Comparison of ENCODE assay signal across 8 mouse cellular contexts in the genomic region with DNA sequence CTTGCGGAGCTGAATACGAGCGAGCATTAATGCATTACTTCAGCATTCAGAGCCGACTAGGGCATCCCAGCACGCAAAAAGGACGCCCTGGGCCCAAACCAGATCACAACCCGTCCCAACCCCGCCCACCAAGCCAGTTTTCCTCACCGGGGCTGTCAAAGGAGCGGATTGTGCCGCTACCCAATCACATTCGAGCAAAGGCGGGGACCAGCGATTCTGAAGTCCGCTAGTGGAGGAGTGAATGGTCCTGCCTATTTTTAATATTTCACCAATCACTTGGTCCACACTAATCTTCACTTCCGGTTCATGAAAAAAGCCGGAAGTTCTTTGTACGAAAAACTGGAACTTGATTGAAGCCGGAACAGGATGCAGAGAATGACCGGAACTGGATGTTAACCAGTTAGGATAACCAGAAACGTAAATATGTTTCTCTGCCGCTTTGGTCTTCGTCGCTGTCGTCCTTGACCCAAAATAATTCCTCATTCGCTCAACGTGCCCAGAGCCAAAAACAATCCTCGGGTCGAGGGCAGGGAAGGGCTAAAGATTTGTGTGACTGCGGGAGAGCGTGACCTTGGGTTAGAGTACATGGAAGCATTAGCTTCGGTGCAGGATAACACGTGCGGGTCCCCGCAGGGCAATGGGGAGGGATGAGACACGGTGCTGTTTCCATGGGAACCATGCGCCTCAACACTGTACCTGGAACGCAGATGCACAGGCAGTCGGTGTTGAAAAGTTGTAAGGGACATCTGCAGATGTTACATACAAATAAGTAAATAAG. TPM values are rescaled to one million over a fixed set of nuclear protein-coding genes. Genes with fewer than 3 reads are reported as not detected.
DNase-seq lines count a peak whose midpoint lies in the region; ATAC-seq and TF ChIP-seq lines count a peak whose summit lies in the region.

Gene BC025920, plus strand, starts transcription at position 297 of the 778 bp plus-strand sequence.

- H3K27ac ChIP-seq in forebrain, embryonic 12.5 days = peak within 1 kb of the TSS; percentile 93
- H3K27ac ChIP-seq in heart, postnatal 0 days (ENCODE audit: low read depth) = peak within 1 kb of the TSS; percentile 95
- peak within 1 kb of the TSS; percentile 93 for H3K27ac ChIP-seq in liver, embryonic 16.5 days (ENCODE audit: low read length)
- peak within 1 kb of the TSS; percentile 91 for H3K27ac ChIP-seq in neural tube, embryonic 13.5 days (replicated peaks)
- H3K27ac ChIP-seq in testis, adult 2 months (ENCODE audit: control insufficient read depth, insufficient read depth, low read depth, low read length) = peak within 1 kb of the TSS; percentile 98

- WGBS in forebrain, embryonic 12.5 days = 1% methylated on average over 39 of the region's 39 CpGs
- 1% methylated on average over 39 of the region's 39 CpGs for WGBS in heart, postnatal 0 days
- WGBS in liver, embryonic 16.5 days (ENCODE audit: insufficient replicate concordance) = 2% methylated on average over 39 of the region's 39 CpGs
- under 1% methylated on average over 39 of the region's 39 CpGs for WGBS in neural tube, embryonic 13.5 days

- TF ChIP-seq EP300 in heart, postnatal 0 days (IDR thresholded peaks at IDR 0.05; ENCODE audit: low read depth) = peak; percentile 59; the same call in 1 of the 2 replicates

- H3K4me1 ChIP-seq in E14TG2a.4 (replicated peaks; ENCODE audit: low read depth, low read length) = peaks cover 46% of the 10 kb centered on the region
- peaks cover 30% of the 10 kb centered on the region for H3K4me1 ChIP-seq in forebrain, embryonic 12.5 days
- H3K4me1 ChIP-seq in heart, postnatal 0 days (ENCODE audit: control insufficient read depth, insufficient read depth) = peaks cover 10% of the 10 kb centered on the region; the same call in 1 of the 2 replicates
- peaks cover 37% of the 10 kb centered on the region for H3K4me1 ChIP-seq in liver, embryonic 16.5 days (ENCODE audit: control insufficient read depth, low read depth, low read length)
- peaks cover 40% of the 10 kb centered on the region for H3K4me1 ChIP-seq in neural tube, embryonic 13.5 days (replicated peaks)
- peaks cover 16% of the 10 kb centered on the region for H3K4me1 ChIP-seq in testis, adult 2 months (ENCODE audit: control insufficient read depth, insufficient read depth, low read length)

- peak within 1 kb of the TSS; percentile 76 for H3K4me2 ChIP-seq in forebrain, embryonic 12.5 days
- H3K4me2 ChIP-seq in heart, postnatal 0 days (ENCODE audit: low read depth, low read length) = peak within 1 kb of the TSS; percentile 78
- peak within 1 kb of the TSS; percentile 86 for H3K4me2 ChIP-seq in liver, embryonic 16.5 days (ENCODE audit: low read depth, low read length)
- peak within 1 kb of the TSS; percentile 76 for H3K4me2 ChIP-seq in neural tube, embryonic 13.5 days

- no peak for TF ChIP-seq CTCF in E14TG2a.4 (conservative IDR thresholded peaks at IDR 0.05; ENCODE audit: low read length)
- TF ChIP-seq CTCF in heart, postnatal 0 days (IDR thresholded peaks at IDR 0.05; ENCODE audit: low read depth) = no peak
- TF ChIP-seq CTCF in testis, adult 2 months (IDR thresholded peaks at IDR 0.05; ENCODE audit: control insufficient read depth, insufficient read depth, insufficient replicate concordance, low read depth, low read length) = no peak

- H3K4me3 ChIP-seq in E14TG2a.4 (replicated peaks; ENCODE audit: low read length) = peak within 1 kb of the TSS; percentile 83
- H3K4me3 ChIP-seq in forebrain, embryonic 12.5 days (replicated peaks) = peak within 1 kb of the TSS; percentile 51
- H3K4me3 ChIP-seq in heart, postnatal 0 days (ENCODE audit: low read depth, low read length) = peak within 1 kb of the TSS; percentile 51
- H3K4me3 ChIP-seq in liver, embryonic 16.5 days (ENCODE audit: low read depth, low read length) = peak within 1 kb of the TSS; percentile 78
- peak within 1 kb of the TSS; percentile 51 for H3K4me3 ChIP-seq in neural tube, embryonic 13.5 days
- H3K4me3 ChIP-seq in testis, adult 2 months (ENCODE audit: control insufficient read depth, low read depth, low read length) = peak within 1 kb of the TSS; percentile 98

- peak; percentile 96 for DNase-seq in c-Kit-positive CD71-positive TER-119-positive erythroid progenitor cells, embryonic 14.5 days (ENCODE audit: low spot score)
- DNase-seq in heart, postnatal 0 days (ENCODE audit: low spot score) = peak; percentile 99
- peak; percentile 95 to 98 for DNase-seq in kidney, postnatal 4 days

- peak; percentile 88 for ATAC-seq in forebrain, embryonic 12.5 days (ENCODE audit: low FRiP score)
- ATAC-seq in heart, postnatal 0 days (ENCODE audit: insufficient read depth, low read depth) = peak; percentile 89
- peak; percentile 93 for ATAC-seq in liver, embryonic 16.5 days (ENCODE audit: low read depth)
- peak; percentile 85 for ATAC-seq in neural tube, embryonic 13.5 days (ENCODE audit: low read depth)

- TF ChIP-seq POLR2A in testis, adult 2 months (IDR thresholded peaks at IDR 0.05; ENCODE audit: control insufficient read depth, low read depth, low read length) = peak; percentile 58

- H3K9me3 ChIP-seq in E14TG2a.4 (ENCODE audit: low read length) = peaks cover 26% of the 10 kb centered on the region
- no peaks in the 10 kb centered on the region for H3K9me3 ChIP-seq in forebrain, embryonic 12.5 days
- no peaks in the 10 kb centered on the region for H3K9me3 ChIP-seq in heart, postnatal 0 days (replicated peaks; ENCODE audit: control insufficient read depth, low read length)
- no peaks in the 10 kb centered on the region for H3K9me3 ChIP-seq in liver, embryonic 16.5 days (replicated peaks; ENCODE audit: control insufficient read depth, low read length)
- H3K9me3 ChIP-seq in neural tube, embryonic 13.5 days = no peaks in the 10 kb centered on the region

- peaks cover 6% of the 10 kb centered on the region; the same call in 1 of the 2 replicates for H3K27me3 ChIP-seq in E14TG2a.4 (ENCODE audit: insufficient read depth, low read length)
- peaks cover 16% of the 10 kb centered on the region for H3K27me3 ChIP-seq in forebrain, embryonic 12.5 days
- no peaks in the 10 kb centered on the region for H3K27me3 ChIP-seq in heart, postnatal 0 days (ENCODE audit: control insufficient read depth, insufficient read depth, low read length)
- H3K27me3 ChIP-seq in liver, embryonic 16.5 days (ENCODE audit: control insufficient read depth, insufficient read depth, low read depth, low read length) = no peaks in the 10 kb centered on the region
- peaks cover 6% of the 10 kb centered on the region; the same call in 1 of the 2 replicates for H3K27me3 ChIP-seq in neural tube, embryonic 13.5 days
- no peaks in the 10 kb centered on the region for H3K27me3 ChIP-seq in testis, adult 2 months (ENCODE audit: control insufficient read depth, insufficient read depth, low read length)

- peaks cover 28% of the 10 kb centered on the region for H3K36me3 ChIP-seq in E14TG2a.4 (ENCODE audit: insufficient read depth, low read length)
- H3K36me3 ChIP-seq in forebrain, embryonic 12.5 days (replicated peaks) = peaks cover 9% of the 10 kb centered on the region
- H3K36me3 ChIP-seq in heart, postnatal 0 days (replicated peaks; ENCODE audit: control insufficient read depth, insufficient read depth, low read length) = no peaks in the 10 kb centered on the region
- H3K36me3 ChIP-seq in liver, embryonic 16.5 days (ENCODE audit: control insufficient read depth, insufficient read depth) = no peaks in the 10 kb centered on the region
- 0 out of 2 replicates have a peak, but pooled peaks cover 3% of the 10 kb centered on the region for H3K36me3 ChIP-seq in neural tube, embryonic 13.5 days
- H3K36me3 ChIP-seq in testis, adult 2 months (ENCODE audit: control insufficient read depth, insufficient read depth, low read length) = no peaks in the 10 kb centered on the region

- H3K9ac ChIP-seq in forebrain, embryonic 12.5 days = peak within 1 kb of the TSS; percentile 53
- H3K9ac ChIP-seq in heart, postnatal 0 days (replicated peaks; ENCODE audit: low read depth, low read length) = peak within 1 kb of the TSS; percentile 45
- H3K9ac ChIP-seq in liver, embryonic 16.5 days (ENCODE audit: low read depth, low read length) = peak within 1 kb of the TSS; percentile 72
- H3K9ac ChIP-seq in neural tube, embryonic 13.5 days = peak within 1 kb of the TSS; percentile 70

RNA-seq across cellular contexts. Expression of gene BC025920, which starts in this region (rescaled TPM):
- 2.2 and 2.7 TPM in 2 replicates for polyA plus RNA-seq in forebrain, embryonic 12.5 days (2016; fragmentation: Nextera tagmentation; extraction: Ambion mirVana)
- 1.7 and 2.7 TPM in 2 replicates for total RNA-seq in heart, postnatal 0 days (2014; rRNA removed; ENCODE audit: low replicate concordance)
- 0.38 and 0.44 TPM in 2 replicates for polyA plus RNA-seq in heart, postnatal 0 days (2015; fragmentation: Nextera tagmentation; extraction: Ambion mirVana)
- polyA plus RNA-seq in liver, embryonic 16.5 days (2015; fragmentation: Nextera tagmentation; extraction: Ambion mirVana) = 0.35 and 0.36 TPM in 2 replicates
- 2.5 and 3.3 TPM in 2 replicates for polyA plus RNA-seq in neural tube, embryonic 13.5 days (2015; fragmentation: Nextera tagmentation; extraction: Ambion mirVana)
- 0.47 and 0.68 TPM in 2 replicates for polyA plus RNA-seq in testis, adult 2 months (2012; rRNA removed)

Comparison
In these comparisons a context has a peak if more than half of its experiments do, and no peak if none do; other contexts are left out.
1. Peak in every context shown above with its lines: DNase-seq, ATAC-seq, H3K4me3 ChIP-seq and H3K27ac ChIP-seq.
2. Peak in ATAC-seq, H3K4me3 ChIP-seq, H3K27ac ChIP-seq, H3K9ac ChIP-seq and H3K4me2 ChIP-seq in liver, embryonic 16.5 days; RNA of the gene not detected or under 1 TPM.